Mouse (Mus musculus) E14TG2a.4 (cell line): ENCODE results near the gene Krt6a.

Experiments
- CTCF ChIP-seq: conservative IDR thresholded peaks from 2 replicates; pipeline ENCODE4 v1.5.1; 2014; ENCODE audit warnings: low read length
- POU5F1 ChIP-seq: IDR thresholded peaks from 2 replicates; pipeline ENCODE4 v1.6.1; 2014; ENCODE audit warnings: low read length, borderline replicate concordance

DNA sequence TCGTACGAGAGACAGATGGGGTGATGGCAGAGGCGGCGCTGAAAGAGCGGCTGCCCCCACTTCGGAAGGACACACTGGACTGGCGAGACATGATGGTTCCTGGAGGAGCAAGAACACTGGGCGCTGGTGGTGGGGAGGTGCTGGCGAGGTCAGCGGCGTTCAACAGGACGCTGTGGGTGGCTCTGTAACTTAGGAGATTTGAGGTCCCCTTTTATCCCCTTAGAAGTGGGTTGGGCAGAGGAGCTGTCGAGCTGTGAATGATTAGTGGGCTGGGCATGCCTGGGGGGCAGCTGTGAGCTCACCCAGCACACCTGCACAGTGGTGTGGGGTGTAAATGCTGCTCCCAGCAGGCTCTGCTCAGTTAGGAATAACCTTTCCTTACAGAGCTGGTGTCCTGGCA, 18.6 kb upstream of the Krt6a start, which contains the start of gene Krt5:
- TF ChIP-seq CTCF (no peak), POU5F1 (no peak)
